Mouse (Mus musculus) MEL (cell line): Measurements from ENCODE around the gene Dusp1. TPM values are rescaled to one million over a fixed set of nuclear protein-coding genes. Genes with fewer than 3 reads are reported as not detected.

Source experiments
- DNase-seq: peaks from one replicate; pipeline ENCODE4 v3.0.0; 2011; ENCODE audit warnings: low read depth, low spot score
- H3K27ac ChIP-seq: 2 replicates; pipeline ENCODE4 v1.5.1; 2012; ENCODE audit warnings: low read depth, mild to moderate bottlenecking, control low read depth, low read length, moderate library complexity; ENCODE audit not compliant: control insufficient read depth
- H3K27me3 ChIP-seq, 2 experiments: fragments of 150-350 bp in 1 of 2; sonication (generic) in 1 of 2; 2 replicates each; pipeline ENCODE4 v1.6.1; 2012; ENCODE audit warnings: low read length in 2 of 2, mild to moderate bottlenecking in 2 of 2, improper control_type of control experiment in 1 of 2, moderate library complexity in 1 of 2; ENCODE audit not compliant: insufficient read depth in 2 of 2, control insufficient read depth in 1 of 2
- H3K36me3 ChIP-seq, 2 experiments: 2 replicates each; pipeline ENCODE4 v1.6.1; 2012 to 2014; ENCODE audit warnings: low read length in 2 of 2, improper control_type of control experiment in 1 of 2, inconsistent platforms in 1 of 2, mild to moderate bottlenecking in 1 of 2; ENCODE audit not compliant: insufficient read depth in 2 of 2, control insufficient read depth in 1 of 2
- H3K4me1 ChIP-seq, 2 experiments: fragments of 150-350 bp in 1 of 2; sonication (generic) in 1 of 2; 2 replicates each; pipeline ENCODE4 v1.6.1; 2012; ENCODE audit warnings: low read length in 2 of 2, improper control_type of control experiment in 1 of 2, mild to moderate bottlenecking in 1 of 2; ENCODE audit not compliant: insufficient read depth in 2 of 2, control insufficient read depth in 1 of 2
- H3K4me3 ChIP-seq, 2 experiments: fragments of 150-350 bp in 1 of 2; sonication (generic) in 1 of 2; 2 replicates each; pipeline ENCODE4 v1.5.1; 2012; ENCODE audit warnings: low read depth in 2 of 2, low read length in 2 of 2, mild to moderate bottlenecking in 2 of 2, moderate library complexity in 2 of 2, control low read depth in 1 of 2, improper control_type of control experiment in 1 of 2; ENCODE audit not compliant: control insufficient read depth in 1 of 2, insufficient read depth in 1 of 2
- H3K79me2 ChIP-seq: 2 replicates; pipeline ENCODE4 v1.6.1; 2012; ENCODE audit warnings: mild to moderate bottlenecking, low read length, moderate library complexity; ENCODE audit not compliant: control insufficient read depth, poor library complexity, insufficient read depth
- H3K9ac ChIP-seq: 2 replicates; pipeline ENCODE4 v1.6.1; 2012; ENCODE audit warnings: low read depth, mild to moderate bottlenecking, control low read depth, low read length, moderate library complexity; ENCODE audit not compliant: control insufficient read depth, poor library complexity, severe bottlenecking
- H3K9me3 ChIP-seq: fragments of 150-350 bp; sonication (generic); replicated peaks from 2 replicates; pipeline ENCODE4 v1.6.1; 2012; ENCODE audit warnings: mild to moderate bottlenecking, low read length, improper control_type of control experiment, moderate library complexity; ENCODE audit not compliant: insufficient read depth
- BHLHE40 ChIP-seq: IDR thresholded peaks from 2 replicates; pipeline ENCODE4 v1.6.1; 2012; ENCODE audit warnings: low read depth, mild to moderate bottlenecking, inconsistent platforms, low read length, improper control_type of control experiment, borderline replicate concordance
- CHD1 ChIP-seq: IDR thresholded peaks from 2 replicates; pipeline ENCODE4 v1.6.1; 2012; ENCODE audit warnings: low read depth, mild to moderate bottlenecking, inconsistent platforms, low read length, improper control_type of control experiment
- CHD2 ChIP-seq: IDR thresholded peaks from 2 replicates; pipeline ENCODE4 v1.6.1; 2011; ENCODE audit warnings: low read length, improper control_type of control experiment
- CTCF ChIP-seq, 3 experiments: IDR thresholded peaks in 2 of 3; conservative IDR thresholded peaks in 1 of 3; 2 replicates each; pipeline ENCODE4 v1.5.1; 2011 to 2012; ENCODE audit warnings: low read length in 3 of 3, low read depth in 2 of 3, mild to moderate bottlenecking in 2 of 3, improper control_type of control experiment in 1 of 3, inconsistent platforms in 1 of 3, mixed read lengths in 1 of 3, moderate library complexity in 1 of 3; ENCODE audit not compliant: control insufficient read depth in 1 of 3, insufficient read depth in 1 of 3, poor library complexity in 1 of 3, severe bottlenecking in 1 of 3
- E2F4 ChIP-seq: IDR thresholded peaks from 2 replicates; pipeline ENCODE4 v1.6.1; 2011; ENCODE audit warnings: low read depth, low read length, improper control_type of control experiment, borderline replicate concordance
- ELF1 ChIP-seq: IDR thresholded peaks from 2 replicates; pipeline ENCODE4 v1.6.1; 2014; ENCODE audit warnings: low read depth, mild to moderate bottlenecking, inconsistent platforms, low read length, improper control_type of control experiment, moderate library complexity
- EP300 ChIP-seq, 2 experiments: IDR thresholded peaks; 2 replicates each; pipeline ENCODE4 v1.6.1; 2011; ENCODE audit warnings: improper control_type of control experiment in 2 of 2, low read length in 2 of 2, low read depth in 1 of 2, mild to moderate bottlenecking in 1 of 2
- JUND ChIP-seq: IDR thresholded peaks from 2 replicates; pipeline ENCODE4 v1.6.1; 2011; ENCODE audit warnings: low read depth, mild to moderate bottlenecking, improper control_type of control experiment, low read length
- MAX ChIP-seq: IDR thresholded peaks from 2 replicates; pipeline ENCODE4 v1.6.1; 2011; ENCODE audit warnings: low read length, improper control_type of control experiment
- MAZ ChIP-seq: IDR thresholded peaks from 2 replicates; pipeline ENCODE4 v1.6.1; 2012; ENCODE audit warnings: low read depth, mild to moderate bottlenecking, inconsistent platforms, low read length, improper control_type of control experiment
- MXI1 ChIP-seq: IDR thresholded peaks from 2 replicates; pipeline ENCODE4 v1.6.1; 2011; ENCODE audit warnings: mild to moderate bottlenecking, low read depth, low read length, improper control_type of control experiment
- MYB ChIP-seq: IDR thresholded peaks from 2 replicates; pipeline ENCODE4 v1.6.1; 2011; ENCODE audit warnings: mild to moderate bottlenecking, low read depth, low read length, improper control_type of control experiment
- MYC ChIP-seq: IDR thresholded peaks from 2 replicates; pipeline ENCODE4 v1.6.1; 2011; ENCODE audit warnings: low read depth, mild to moderate bottlenecking, low read length, improper control_type of control experiment, moderate library complexity
- NELFE ChIP-seq: IDR thresholded peaks from 2 replicates; pipeline ENCODE4 v1.6.1; 2011; ENCODE audit warnings: low read depth, low read length, improper control_type of control experiment
- POLR2A ChIP-seq, 2 experiments: IDR thresholded peaks; 2 replicates each; pipeline ENCODE4 v1.6.1; 2011 to 2012; ENCODE audit warnings: low read length in 2 of 2, mild to moderate bottlenecking in 2 of 2, control low read depth in 1 of 2, improper control_type of control experiment in 1 of 2, low read depth in 1 of 2, moderate library complexity in 1 of 2; ENCODE audit not compliant: control insufficient read depth in 1 of 2, insufficient read depth in 1 of 2, poor library complexity in 1 of 2
- POLR2AphosphoS2 ChIP-seq: IDR thresholded peaks from 2 replicates; pipeline ENCODE4 v1.6.1; 2011; ENCODE audit warnings: low read length, improper control_type of control experiment
- RAD21 ChIP-seq: IDR thresholded peaks from 2 replicates; pipeline ENCODE4 v1.6.1; 2011; ENCODE audit warnings: mild to moderate bottlenecking, low read depth, low read length, improper control_type of control experiment
- TBP ChIP-seq: IDR thresholded peaks from 2 replicates; pipeline ENCODE4 v1.8.0; 2011; ENCODE audit warnings: low read depth, low read length, improper control_type of control experiment
- TCF12 ChIP-seq: IDR thresholded peaks from 2 replicates; pipeline ENCODE4 v1.6.1; 2014; ENCODE audit warnings: low read depth, mild to moderate bottlenecking, inconsistent platforms, low read length, improper control_type of control experiment, moderate library complexity
- USF2 ChIP-seq, 2 experiments: IDR thresholded peaks; 2 replicates each; pipeline ENCODE4 v1.6.1; 2011 to 2012; ENCODE audit warnings: improper control_type of control experiment in 2 of 2, low read length in 2 of 2, borderline replicate concordance in 1 of 2, inconsistent platforms in 1 of 2, low read depth in 1 of 2, mild to moderate bottlenecking in 1 of 2; ENCODE audit not compliant: insufficient read depth in 1 of 2
- ZKSCAN1 ChIP-seq: IDR thresholded peaks from 2 replicates; pipeline ENCODE4 v1.6.1; 2012; ENCODE audit warnings: low read depth, mild to moderate bottlenecking, inconsistent platforms, low read length, improper control_type of control experiment, moderate library complexity
- polyA plus RNA-seq, 2 experiments: library from polyadenylated mRNA; stranded (reverse) in 1 of 2; unstranded in 1 of 2; fragments of >175 nt in 1 of 2; fragments of >200 nt in 1 of 2; gene quantifications; 2 replicates each; pipeline versions ENCODE4 v1.2.1 to v1.2.4; 2012; ENCODE audit warnings: low replicate concordance in 2 of 2, low read depth in 1 of 2; ENCODE audit not compliant: insufficient read length in 2 of 2, insufficient read depth in 1 of 2, missing spikeins in 1 of 2
- total RNA-seq: library from RNA; depleted of rRNA; stranded (reverse); fragments of 300-350 nt; gene quantifications from 2 replicates; pipeline ENCODE4 v1.2.3, GENCODE M21; 2012

Gene Dusp1
- total and polyA plus RNA-seq, 3 experiments, result 0.96 to 5.0 TPM; not detected in 1

GRCm38 (mm10) chr17:26596168-26596658, 34.3 kb upstream of the Dusp1 start:
- Histone ChIP-seq H3K9me3 (no peaks in the 10 kb centered on the region), H3K36me3 (peaks cover 0 to 3% of the 10 kb centered on the region in 2 experiments; a peak in 1 of 4 replicates), H3K27ac (no peak overlapping the region), H3K79me2 (no peaks in the 10 kb centered on the region), H3K27me3 (no peaks in the 10 kb centered on the region), H3K4me1 (peaks cover 1 to 15% of the 10 kb centered on the region in 2 experiments; a peak in 2 of 4 replicates), H3K9ac (no peak overlapping the region), H3K4me3 (no peak overlapping the region)
- DNase-seq, result no peak
- TF ChIP-seq NELFE (no peak), CHD2 (no peak), EP300 (IDR thresholded peaks at IDR 0.05; ENCODE audit: low read depth in 1 of 2, low read length in 2 of 2) (no peak), MAZ (no peak), ZKSCAN1 (no peak)

GRCm38 (mm10) chr17:26595448-26596167, 33.7 kb upstream of the Dusp1 start:
- no peak for DNase-seq
- H3K36me3 ChIP-seq, result no peaks in the 10 kb centered on the region; a peak in 1 of 4 replicates
- H3K9me3 ChIP-seq, result no peaks in the 10 kb centered on the region
- H3K4me3 ChIP-seq, result no peak overlapping the region
- H3K4me1 ChIP-seq, result 0 out of 4 replicates have a peak, but pooled peaks cover 0 to 9% of the 10 kb centered on the region in 2 experiments
- no peaks in the 10 kb centered on the region for H3K79me2 ChIP-seq
- TF ChIP-seq ELF1, result no peak
- TF ChIP-seq MYB, result no peak
- TF ChIP-seq MAX, result no peak
- no peak for TF ChIP-seq MXI1
- TF ChIP-seq EP300 (IDR thresholded peaks at IDR 0.05; ENCODE audit: low read depth in 1 of 2, low read length in 2 of 2), result no peak
- TF ChIP-seq POLR2AphosphoS2, result no peak
- TF ChIP-seq CTCF (IDR thresholded peaks at IDR 0.05 in 2 of 3, conservative IDR thresholded peaks at IDR 0.05 in 1 of 3; ENCODE audit: control insufficient read depth in 1 of 3, insufficient read depth in 1 of 3, low read depth in 2 of 3, low read length in 3 of 3, poor library complexity in 1 of 3, severe bottlenecking in 1 of 3), result no peak
- TF ChIP-seq NELFE, result no peak
- TF ChIP-seq CHD1, result no peak
- no peak for TF ChIP-seq JUND
- TF ChIP-seq ZKSCAN1, result no peak
- TF ChIP-seq MYC, result no peak
- no peak for TF ChIP-seq E2F4
- TF ChIP-seq RAD21, result no peak
- no peak for TF ChIP-seq POLR2A (IDR thresholded peaks at IDR 0.05; ENCODE audit: control insufficient read depth in 1 of 2, insufficient read depth in 1 of 2, low read depth in 1 of 2, low read length in 2 of 2, poor library complexity in 1 of 2)
- TF ChIP-seq BHLHE40, result no peak
- TF ChIP-seq TCF12, result no peak
- no peak for TF ChIP-seq TBP
- TF ChIP-seq USF2 (IDR thresholded peaks at IDR 0.05; ENCODE audit: borderline replicate concordance in 1 of 2, insufficient read depth in 1 of 2, low read depth in 1 of 2, low read length in 2 of 2), result no peak
- no peak overlapping the region for H3K9ac ChIP-seq
- no peaks in the 10 kb centered on the region for H3K27me3 ChIP-seq
- H3K27ac ChIP-seq, result no peak overlapping the region
